Comparison of ENCODE assay signal across 8 mouse cellular contexts in the genomic region with DNA sequence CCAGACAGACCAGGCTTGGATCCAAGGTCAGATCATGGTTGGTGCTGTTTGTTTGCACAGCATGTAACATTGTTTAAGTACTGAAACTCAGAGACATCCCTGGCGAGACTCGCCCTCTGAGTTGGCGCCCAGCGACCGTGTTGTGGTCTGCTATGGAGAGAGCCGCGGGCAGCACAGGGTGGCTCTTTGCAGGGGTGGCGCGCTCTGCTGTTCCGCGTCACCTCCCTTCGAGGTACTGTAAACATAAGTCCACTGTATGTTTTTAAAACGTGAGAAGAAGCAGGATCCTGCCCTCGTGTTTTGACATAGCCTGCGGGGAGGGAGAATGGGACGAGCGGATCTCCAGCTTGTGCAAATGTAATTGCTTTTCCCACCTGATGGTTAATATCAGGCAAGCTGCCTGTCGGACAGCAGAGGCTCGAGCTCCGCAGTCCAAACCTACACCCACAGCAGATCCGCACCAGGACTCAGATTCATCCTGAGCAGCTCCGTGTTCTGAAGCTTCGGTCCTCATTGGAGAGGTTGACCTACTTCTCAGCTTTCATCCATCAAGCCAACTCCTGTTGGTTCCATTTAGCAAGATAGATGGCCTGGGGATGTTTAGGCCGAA.
DNase-seq lines count a peak whose midpoint lies in the region; ATAC-seq and TF ChIP-seq lines count a peak whose summit lies in the region.

No protein-coding gene starts in this region.

- TF ChIP-seq CTCF in heart, postnatal 0 days (IDR thresholded peaks at IDR 0.05; ENCODE audit: low read depth): no peak
- TF ChIP-seq CTCF in brain, embryonic 14.5 days (IDR thresholded peaks at IDR 0.05; ENCODE audit: borderline replicate concordance, extremely low read depth, insufficient read depth, insufficient read length): no peak

- no peaks in the 10 kb centered on the region for H3K4me1 ChIP-seq in heart, postnatal 0 days (ENCODE audit: control insufficient read depth, insufficient read depth)
- H3K4me1 ChIP-seq in hindbrain, embryonic 11.5 days (replicated peaks; ENCODE audit: control insufficient read depth, insufficient read depth, low read length): no peaks in the 10 kb centered on the region
- H3K4me1 ChIP-seq in midbrain, embryonic 11.5 days (ENCODE audit: control insufficient read depth, insufficient read depth, low read length): no peaks in the 10 kb centered on the region

- H3K9me3 ChIP-seq in heart, postnatal 0 days (replicated peaks; ENCODE audit: control insufficient read depth, low read length): no peaks in the 10 kb centered on the region
- H3K9me3 ChIP-seq in hindbrain, embryonic 11.5 days (ENCODE audit: control insufficient read depth, low read length): no peaks in the 10 kb centered on the region
- H3K9me3 ChIP-seq in midbrain, embryonic 11.5 days (ENCODE audit: control insufficient read depth, low read length): no peaks in the 10 kb centered on the region

- H3K9ac ChIP-seq in heart, postnatal 0 days (replicated peaks; ENCODE audit: low read depth, low read length): no peak overlapping the region
- H3K9ac ChIP-seq in hindbrain, embryonic 11.5 days (ENCODE audit: low read depth, low read length): no peak overlapping the region
- no peak overlapping the region for H3K9ac ChIP-seq in midbrain, embryonic 11.5 days (ENCODE audit: low read length)

- no peak overlapping the region for H3K27ac ChIP-seq in heart, postnatal 0 days (ENCODE audit: low read depth)
- H3K27ac ChIP-seq in hindbrain, embryonic 11.5 days (ENCODE audit: low read depth, low read length): no peak overlapping the region
- no peak overlapping the region for H3K27ac ChIP-seq in midbrain, embryonic 11.5 days (ENCODE audit: low read depth, low read length)

- ATAC-seq in heart, postnatal 0 days (ENCODE audit: insufficient read depth, low read depth): no peak
- no peak for ATAC-seq in hindbrain, embryonic 11.5 days (ENCODE audit: low FRiP score)
- ATAC-seq in midbrain, embryonic 11.5 days (ENCODE audit: low FRiP score): 0 out of 2 replicates have a peak, but pooled peaks have one; percentile 24

- H3K4me3 ChIP-seq in heart, postnatal 0 days (ENCODE audit: low read depth, low read length): no peak overlapping the region; the same call in 1 of the 2 replicates
- H3K4me3 ChIP-seq in hindbrain, embryonic 11.5 days (ENCODE audit: low read depth, low read length): no peak overlapping the region
- no peak overlapping the region for H3K4me3 ChIP-seq in midbrain, embryonic 11.5 days (ENCODE audit: low read depth, low read length)

- TF ChIP-seq POLR2A in brain, embryonic 14.5 days (IDR thresholded peaks at IDR 0.05; ENCODE audit: borderline replicate concordance, extremely low read depth, insufficient read depth, insufficient read length, poor library complexity, severe bottlenecking): no peak

- no peaks in the 10 kb centered on the region for H3K36me3 ChIP-seq in heart, postnatal 0 days (replicated peaks; ENCODE audit: control insufficient read depth, insufficient read depth, low read length)
- H3K36me3 ChIP-seq in hindbrain, embryonic 11.5 days (ENCODE audit: control insufficient read depth, insufficient read depth, low read length): no peaks in the 10 kb centered on the region
- no peaks in the 10 kb centered on the region for H3K36me3 ChIP-seq in midbrain, embryonic 11.5 days (ENCODE audit: control insufficient read depth, insufficient read depth, low read length)

- H3K4me2 ChIP-seq in heart, postnatal 0 days (ENCODE audit: low read depth, low read length): peak overlapping the region; percentile 40
- peak overlapping the region; percentile 1; the same call in 1 of the 2 replicates for H3K4me2 ChIP-seq in hindbrain, embryonic 11.5 days (replicated peaks; ENCODE audit: low read depth, low read length)
- H3K4me2 ChIP-seq in midbrain, embryonic 11.5 days: peak overlapping the region; percentile 19; the same call in 1 of the 2 replicates

- TF ChIP-seq EP300 in heart, postnatal 0 days (IDR thresholded peaks at IDR 0.05; ENCODE audit: low read depth): no peak

- no peak for DNase-seq in heart, postnatal 0 days (ENCODE audit: low spot score)
- no peak for DNase-seq in heart, adult 11 months
- peak; percentile 23 for DNase-seq in brain, embryonic 14.5 days (ENCODE audit: low read depth)
- DNase-seq in hindbrain, embryonic 11.5 days (ENCODE audit: low spot score): peak; percentile 14
- no peak for DNase-seq in midbrain, embryonic 11.5 days (ENCODE audit: low spot score, missing footprints)
- DNase-seq in urinary bladder, postnatal 25 days (ENCODE audit: low spot score): no peak
- no peak for DNase-seq in adrenal gland, adult 2 months
- DNase-seq in T-cell, adult 2 months (ENCODE audit: low spot score): no peak

- no peaks in the 10 kb centered on the region for H3K27me3 ChIP-seq in heart, postnatal 0 days (ENCODE audit: control insufficient read depth, insufficient read depth, low read length)
- H3K27me3 ChIP-seq in hindbrain, embryonic 11.5 days (ENCODE audit: control insufficient read depth, insufficient read depth, low read length): no peaks in the 10 kb centered on the region
- H3K27me3 ChIP-seq in midbrain, embryonic 11.5 days (ENCODE audit: control insufficient read depth, insufficient read depth, low read length): no peaks in the 10 kb centered on the region

- 29% methylated on average over 24 of the region's 24 CpGs for WGBS in heart, postnatal 0 days
- 50% methylated on average over 24 of the region's 24 CpGs for WGBS in hindbrain, embryonic 11.5 days
- 55% methylated on average over 24 of the region's 24 CpGs for WGBS in midbrain, embryonic 11.5 days

Comparison
In these comparisons a context has a peak if more than half of its experiments do, and no peak if none do; other contexts are left out.
1. DNase-seq: peak in brain, embryonic 14.5 days (single experiment) and hindbrain, embryonic 11.5 days (single experiment); none in heart, postnatal 0 days (single experiment), heart, adult 11 months (single experiment), midbrain, embryonic 11.5 days (single experiment), urinary bladder, postnatal 25 days (single experiment), adrenal gland, adult 2 months (single experiment) and T-cell, adult 2 months (single experiment).
2. Peak in every context shown above with its lines, with median percentiles within 50 percentile points of each other: H3K4me2 ChIP-seq.